Mouse (Mus musculus) erythroblast, adult 5-6 weeks (primary cell): Measurements from ENCODE around the gene Atp1b2. TPM values are rescaled to one million over a fixed set of nuclear protein-coding genes. Genes with fewer than 3 reads are reported as not detected.

Experiments used
- ATAC-seq: replicated peaks from 2 replicates; pipeline ENCODE4 v1.8.0; 2016; ENCODE audit warnings: moderate number of reproducible peaks, mild to moderate bottlenecking, moderate TSS enrichment, inconsistent platforms; ENCODE audit not compliant: poor library complexity, low FRiP score, severe bottlenecking
- total RNA-seq, 2 experiments: library from RNA; stranded (forward) in 1 of 2; stranded (reverse) in 1 of 2; fragments of 150-400 nt in 1 of 2; fragments of 200-764, 138-1000 nt in 1 of 2; gene quantifications; 2 replicates each; pipeline versions ENCODE4 v1.2.3 to v1.2.4; 2015 to 2017; ENCODE audit warnings: low replicate concordance in 2 of 2

The Atp1b2 gene
- total RNA-seq, 2 experiments from 2014 or later = 1.2 to 10.6 TPM

DNA sequence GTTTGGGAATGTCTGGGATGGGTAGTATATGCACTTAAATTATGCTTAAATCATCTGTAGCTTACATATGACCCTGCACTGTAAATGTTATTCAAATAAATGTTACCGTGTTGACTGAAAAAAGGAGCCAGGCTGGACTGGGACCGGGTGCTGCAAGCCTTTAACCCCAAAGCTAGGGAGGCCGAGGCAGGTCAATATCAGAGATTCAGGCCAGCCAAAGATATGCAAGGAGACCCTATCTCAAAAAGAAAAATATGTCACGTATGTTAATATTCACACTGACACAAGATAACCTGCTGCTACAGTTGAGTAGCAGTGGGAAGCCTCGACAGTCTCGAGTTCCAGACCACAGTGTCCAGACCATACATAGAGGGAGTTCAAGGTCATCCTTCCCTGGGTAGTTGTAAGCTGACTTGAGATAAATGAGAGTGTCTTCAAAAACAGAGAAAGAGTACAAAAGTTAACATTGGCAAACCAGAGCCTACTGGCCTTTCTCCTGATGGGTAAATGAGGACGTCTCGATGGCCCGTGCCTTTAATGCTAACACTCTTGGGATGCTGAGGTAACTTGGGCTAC lies 23.4 kb downstream of the Atp1b2 start:
- ATAC-seq = no peak

DNA sequence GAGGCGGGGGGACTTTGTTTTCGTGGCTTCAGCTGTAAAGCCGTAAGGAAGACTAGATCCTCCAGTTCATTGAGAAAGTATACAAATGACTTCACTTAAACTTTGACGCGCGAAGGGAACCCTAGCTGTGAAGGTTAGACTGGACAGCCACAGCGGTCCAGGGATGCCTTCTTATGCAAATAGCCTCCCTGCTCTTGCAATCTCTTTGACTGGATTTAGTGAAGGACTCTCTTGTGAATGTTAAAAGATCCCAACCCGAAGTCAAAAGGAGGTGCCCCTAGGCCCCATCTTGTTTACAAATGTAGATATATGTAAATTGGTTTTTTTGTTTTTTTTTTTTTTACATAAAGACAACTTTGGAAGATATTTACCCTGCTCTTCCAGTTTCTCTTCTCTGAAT lies 23.9 kb downstream of the Atp1b2 start:
- ATAC-seq = no peak

DNA sequence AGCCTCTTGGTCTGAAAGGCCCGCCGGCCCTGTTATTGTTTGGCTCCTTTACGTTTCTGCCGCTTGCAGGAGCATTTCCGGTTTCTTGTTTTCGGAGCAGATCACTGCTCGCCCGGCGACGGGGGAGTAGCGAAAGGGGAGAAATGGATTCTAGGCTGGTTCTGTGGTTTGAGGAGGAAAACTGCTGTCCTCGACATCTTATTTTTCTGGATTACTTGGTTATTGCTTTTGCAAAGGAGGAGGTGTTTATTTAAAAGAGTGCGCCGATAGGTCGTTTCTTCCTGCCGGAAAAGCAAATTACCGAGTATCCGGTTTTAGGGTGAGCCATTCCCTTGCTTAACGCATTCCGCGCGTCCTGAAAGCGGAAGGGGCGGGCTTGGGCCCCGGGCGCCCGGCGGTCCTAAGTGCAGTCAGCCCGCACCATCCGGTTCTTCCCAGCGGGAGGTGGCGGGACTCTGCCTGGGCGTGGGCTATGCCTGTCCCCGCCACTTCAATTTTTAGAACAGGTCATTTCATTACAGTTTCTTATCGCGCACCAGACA lies 24.5 kb downstream of the Atp1b2 start:
- ATAC-seq = peak; percentile 62

DNA sequence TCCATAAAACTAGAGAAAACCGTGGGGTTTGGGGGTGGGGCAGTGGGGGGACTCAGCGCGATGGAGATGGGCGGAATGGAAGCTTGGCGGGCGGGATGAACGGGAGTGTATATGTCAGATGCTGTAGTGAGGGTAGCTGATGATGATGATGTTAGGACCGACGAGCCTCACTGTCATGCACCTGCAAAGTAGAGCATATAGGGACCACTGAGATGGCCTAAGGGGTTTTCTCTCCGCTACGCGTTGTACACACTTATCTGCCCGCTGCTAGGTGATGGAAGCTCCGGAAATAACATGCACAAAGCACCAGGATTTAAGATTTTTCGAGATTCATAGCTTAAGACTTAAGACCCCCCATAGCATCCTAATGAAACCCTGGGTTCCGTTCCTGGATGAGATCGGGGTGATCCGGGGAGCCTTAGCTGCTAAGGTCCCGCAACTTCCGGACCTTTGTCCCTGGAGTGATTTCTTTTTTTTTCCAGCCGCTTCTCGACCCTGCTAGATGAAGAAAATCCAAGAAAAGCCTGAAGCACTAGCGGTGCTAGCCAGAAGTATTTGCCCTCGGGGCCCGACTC lies 25.1 kb downstream of the Atp1b2 start:
- ATAC-seq = no peak

DNA sequence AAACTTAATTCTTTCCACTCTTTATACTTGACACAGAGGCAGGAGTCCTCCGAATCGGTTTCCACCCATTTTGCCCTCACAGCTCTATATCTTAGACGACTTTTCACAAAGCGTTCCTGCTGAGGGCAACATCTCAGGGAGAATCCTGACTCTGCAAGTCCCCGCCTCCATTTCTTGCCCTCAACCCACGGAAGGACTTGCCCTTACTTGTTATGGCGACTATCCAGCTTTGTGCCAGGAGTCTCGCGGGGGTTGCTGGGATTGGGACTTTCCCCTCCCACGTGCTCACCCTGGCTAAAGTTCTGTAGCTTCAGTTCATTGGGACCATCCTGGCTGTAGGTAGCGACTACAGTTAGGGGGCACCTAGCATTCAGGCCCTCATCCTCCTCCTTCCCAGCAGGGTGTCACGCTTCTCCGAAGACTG lies 25.6 kb downstream of the Atp1b2 start, which contains the start of the genes Wrap53 and Trp53:
Gene Wrap53 (minus strand): TSS at position 165 of the 424 bp plus-strand sequence.
Gene Trp53 (plus strand): TSS at position 269 of the 424 bp plus-strand sequence.
- peak; percentile 61 for ATAC-seq

DNA sequence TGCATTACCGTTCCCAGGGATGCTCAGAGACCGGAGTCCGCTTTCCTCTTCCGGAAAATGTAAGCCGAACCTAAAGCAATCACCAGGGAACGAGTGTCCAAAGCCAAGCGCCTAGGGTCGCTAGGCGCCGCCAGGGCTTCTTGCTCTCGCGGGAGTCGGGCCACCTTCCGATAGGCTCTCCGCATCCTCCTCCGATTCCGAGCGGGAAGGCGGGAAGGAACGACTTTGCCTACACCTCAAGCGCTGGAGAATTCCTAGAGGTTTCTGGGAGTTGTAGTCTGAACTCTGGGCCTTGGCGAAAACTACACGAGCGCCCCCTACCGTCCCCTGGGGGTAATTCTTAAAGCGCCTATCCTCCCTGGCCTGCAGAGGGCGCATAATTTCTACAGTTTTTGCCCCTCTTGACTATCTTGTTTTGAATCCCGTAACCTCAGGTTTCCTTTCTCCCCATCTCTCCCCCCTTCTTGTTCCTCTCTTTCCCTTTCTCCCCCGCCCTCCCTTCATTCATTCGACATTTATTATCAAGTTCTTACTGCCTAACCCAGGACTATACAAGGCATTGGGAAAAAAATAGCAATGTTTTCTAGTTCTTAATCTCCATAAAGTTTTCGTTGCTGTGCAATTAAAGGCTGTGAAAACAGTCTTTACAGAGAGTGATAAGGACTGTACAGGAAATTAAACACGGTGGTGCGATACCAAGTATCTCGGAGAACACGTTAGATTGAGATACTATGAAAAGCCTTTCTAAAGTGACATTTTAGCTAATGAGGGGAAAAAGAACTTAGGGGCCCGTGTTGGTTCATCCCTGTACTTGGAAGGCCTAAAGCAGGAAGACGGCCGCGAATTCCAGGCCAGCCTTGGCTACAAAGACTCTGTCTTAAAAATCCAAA lies 26.4 kb downstream of the Atp1b2 start:
- ATAC-seq = peak; percentile 65

DNA sequence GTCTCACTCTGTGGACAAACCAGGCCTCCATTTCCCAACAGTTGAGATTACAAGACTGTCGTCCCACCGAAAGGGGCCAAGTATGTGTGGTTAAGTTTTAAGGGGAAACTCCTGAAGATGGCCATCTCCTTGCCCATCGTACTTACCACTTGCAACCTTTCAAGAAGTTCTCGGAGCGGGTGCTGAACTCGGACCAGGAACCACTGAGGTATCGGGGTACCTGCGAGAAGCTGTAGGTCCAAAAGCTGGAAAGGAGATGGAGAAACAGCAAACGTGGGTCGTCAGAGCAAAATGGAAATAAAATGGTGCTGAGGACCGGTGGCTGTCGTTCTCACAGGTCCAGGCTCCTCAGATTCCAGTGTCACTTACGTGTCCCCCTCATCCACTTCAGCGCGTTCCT lies 27.4 kb downstream of the Atp1b2 start:
- ATAC-seq = no peak

DNA sequence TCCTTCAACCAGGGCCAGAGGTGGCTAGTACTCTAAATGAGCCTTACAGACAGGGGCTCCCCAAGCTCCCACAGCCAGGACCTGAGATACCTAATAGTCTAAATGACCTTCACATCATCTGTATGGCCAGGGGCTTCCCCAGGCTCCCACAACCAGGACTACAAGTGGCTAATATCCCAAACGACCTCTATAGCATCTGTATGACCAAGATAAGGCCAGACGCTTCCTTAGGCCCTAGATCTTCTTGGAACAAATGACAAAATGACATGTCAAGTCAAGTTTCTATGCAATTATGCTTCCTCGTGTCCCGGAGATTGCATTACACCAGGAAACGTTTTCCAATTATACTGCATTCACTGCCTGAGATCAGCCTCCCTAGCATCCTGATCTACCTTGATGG lies 29.4 kb downstream of the Atp1b2 start:
- no peak for ATAC-seq

DNA sequence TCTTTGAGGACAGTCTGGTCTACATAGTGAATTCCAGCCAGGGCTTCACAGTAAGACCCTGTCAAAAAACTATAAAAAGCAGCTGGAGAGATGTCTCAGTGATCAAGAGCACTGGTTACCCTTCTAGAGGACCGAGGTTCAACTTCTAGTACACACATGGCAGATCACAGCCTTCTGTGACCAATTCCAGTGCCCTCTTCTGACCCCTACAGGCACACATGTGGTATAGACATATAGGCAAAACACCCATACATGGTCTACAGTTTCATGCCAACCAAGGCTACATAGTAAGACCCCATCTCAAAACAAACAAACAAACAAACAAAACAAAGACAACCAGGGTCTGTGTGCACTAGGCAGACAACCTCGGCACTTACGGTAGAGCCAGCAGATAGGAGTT lies 30.5 kb downstream of the Atp1b2 start:
- 0 out of 2 replicates have a peak, but pooled peaks have one; percentile 31 for ATAC-seq

DNA sequence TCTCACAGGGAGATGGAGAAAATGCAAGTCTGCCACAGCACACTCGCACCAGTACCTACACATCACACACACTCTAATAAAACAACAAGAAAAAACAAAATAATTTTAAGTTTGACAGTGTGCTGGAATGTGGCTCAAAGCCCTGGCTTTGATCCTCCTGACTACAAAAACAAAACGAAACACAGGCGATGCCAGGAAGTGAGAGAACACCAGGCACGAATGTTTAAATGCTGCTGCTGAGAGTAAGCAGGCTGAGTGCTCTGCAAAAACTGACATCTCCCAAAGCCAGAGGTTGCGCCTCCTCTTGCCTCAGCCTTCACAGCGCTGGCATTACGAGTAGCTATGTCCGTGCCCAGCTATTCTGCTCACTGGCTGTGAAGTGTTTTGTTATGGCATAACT lies 40.6 kb downstream of the Atp1b2 start:
- ATAC-seq = no peak

DNA sequence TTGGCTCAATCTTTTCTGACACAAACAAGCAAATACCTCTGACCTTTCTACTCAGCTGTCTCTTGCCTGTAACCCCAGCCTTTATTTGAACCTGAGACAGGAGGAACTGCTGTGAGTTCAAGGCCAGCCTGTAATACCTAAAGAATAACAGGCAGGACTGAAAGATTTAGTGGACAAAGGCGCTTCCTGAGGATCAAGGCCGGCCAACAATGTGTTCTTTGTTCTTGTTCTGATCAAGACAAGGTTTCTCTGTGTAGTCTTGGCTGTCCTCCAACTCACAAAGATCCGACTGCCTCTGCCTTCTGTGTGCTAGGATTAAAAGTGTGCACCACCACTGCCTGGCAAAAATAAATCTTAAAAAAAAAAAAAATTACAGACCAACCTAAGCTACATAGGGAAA lies 41.4 kb downstream of the Atp1b2 start:
- ATAC-seq = no peak

DNA sequence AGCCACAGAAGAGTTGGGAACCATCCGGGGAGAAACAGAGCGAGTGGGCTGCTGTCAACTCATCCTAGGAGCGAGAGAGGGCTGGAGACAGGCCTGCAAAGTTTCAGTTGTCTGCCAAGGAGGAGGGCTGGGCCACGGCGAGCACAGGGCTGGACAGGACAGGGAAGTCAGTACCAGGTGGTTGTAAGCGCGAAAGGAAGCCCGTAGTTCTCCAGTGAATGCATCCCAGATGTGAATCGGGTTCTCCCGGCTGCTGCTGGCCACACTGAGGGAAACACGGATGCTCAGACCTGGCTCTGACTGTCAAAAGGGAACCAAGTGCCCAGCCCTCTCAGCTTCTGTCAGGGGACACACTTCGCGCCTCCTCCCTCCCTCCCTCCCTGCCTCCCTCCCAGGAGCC lies 42.4 kb downstream of the Atp1b2 start:
- no peak for ATAC-seq

DNA sequence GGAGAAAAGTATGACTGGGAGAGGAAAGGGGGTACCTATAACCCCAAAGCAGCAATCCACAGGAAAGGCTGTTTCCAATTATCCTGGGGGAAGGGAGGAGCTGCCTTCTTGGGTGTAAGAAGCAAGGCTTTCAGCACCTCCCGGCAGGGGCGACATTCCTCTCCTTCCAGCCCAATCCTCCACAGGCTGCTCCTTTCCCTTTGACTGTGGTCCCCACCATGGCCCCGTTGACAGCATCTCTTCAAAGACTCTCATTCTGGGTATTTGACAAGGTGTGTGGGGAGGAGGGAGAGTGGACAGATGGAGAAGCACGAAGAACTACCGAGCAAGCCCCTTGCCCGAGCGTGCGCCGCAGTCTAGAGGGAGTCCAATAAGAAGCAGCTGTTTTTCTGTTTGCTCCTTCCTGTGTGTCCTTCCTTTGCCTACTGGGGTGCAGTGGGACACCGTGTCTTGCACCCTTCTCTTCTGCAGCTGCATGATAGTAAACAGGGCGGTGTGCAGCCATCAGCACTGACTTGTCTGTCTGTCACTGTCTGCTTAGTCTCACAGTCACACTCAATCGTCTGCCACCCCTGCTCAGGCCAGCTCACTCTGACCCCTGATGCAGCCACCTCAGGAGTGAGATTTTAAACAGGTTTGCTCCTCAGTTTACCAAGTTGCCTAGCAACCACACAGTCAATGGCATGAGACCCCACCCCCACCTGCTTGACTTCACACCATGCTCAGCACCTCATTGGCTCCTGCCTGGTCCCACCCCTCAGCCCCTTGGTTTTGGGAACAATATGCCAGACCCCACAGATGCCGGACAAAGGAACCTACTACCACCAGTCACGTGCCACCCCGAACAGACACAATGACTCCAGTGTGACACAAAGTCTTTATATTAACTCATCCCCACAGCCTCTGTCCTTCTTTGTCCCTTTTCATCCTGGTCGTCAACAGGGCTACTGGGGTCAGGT lies 44.6 kb downstream of the Atp1b2 start:
- no peak for ATAC-seq

DNA sequence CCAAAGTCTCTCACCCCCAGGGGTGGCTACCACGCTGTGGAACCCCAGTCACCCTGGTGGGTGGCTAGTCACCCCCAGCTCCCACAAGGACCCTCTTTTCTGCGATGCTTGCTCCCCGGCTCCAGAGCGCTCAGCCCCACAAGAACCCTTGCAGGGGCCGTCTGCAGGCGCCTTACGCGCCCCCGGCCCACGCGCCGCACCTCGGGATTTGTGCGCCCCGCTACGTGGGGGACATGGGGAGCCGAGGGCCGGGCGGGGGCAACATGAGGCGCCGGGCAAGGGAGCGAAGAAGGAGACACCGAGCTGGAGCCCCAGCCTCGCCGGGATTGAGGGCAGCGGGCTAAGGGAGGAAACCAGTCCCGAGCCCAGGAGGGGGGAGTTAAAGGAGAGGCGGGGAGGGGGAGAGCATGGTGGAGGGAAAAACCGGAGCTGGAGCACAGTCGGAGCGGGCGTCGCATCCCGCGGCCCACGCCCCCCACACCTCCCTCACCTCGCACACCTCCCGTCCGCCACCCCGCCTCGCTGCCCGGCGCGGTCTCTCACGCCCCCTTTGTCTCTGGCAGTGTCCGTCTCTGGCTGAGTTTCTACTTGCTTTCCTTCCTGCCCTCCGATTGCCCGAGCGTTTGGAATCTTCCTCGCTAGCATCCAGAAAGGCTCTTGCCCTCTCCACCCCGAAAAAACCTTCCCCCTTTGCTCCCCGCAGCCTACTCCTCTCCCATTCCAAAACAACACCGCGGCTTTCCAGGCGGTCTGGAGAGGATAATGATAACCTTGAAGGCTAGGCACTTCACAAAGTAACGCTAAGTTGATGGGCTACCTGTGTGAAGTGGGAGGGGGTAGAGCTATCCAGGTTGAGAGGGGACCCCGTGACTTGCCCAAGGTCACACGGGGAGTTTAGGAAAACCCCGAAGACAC lies 45.6 kb downstream of the Atp1b2 start, which contains the start of gene Efnb3:
Gene Efnb3 (minus strand): TSS at position 355 of the 915 bp plus-strand sequence.
- no peak for ATAC-seq

DNA sequence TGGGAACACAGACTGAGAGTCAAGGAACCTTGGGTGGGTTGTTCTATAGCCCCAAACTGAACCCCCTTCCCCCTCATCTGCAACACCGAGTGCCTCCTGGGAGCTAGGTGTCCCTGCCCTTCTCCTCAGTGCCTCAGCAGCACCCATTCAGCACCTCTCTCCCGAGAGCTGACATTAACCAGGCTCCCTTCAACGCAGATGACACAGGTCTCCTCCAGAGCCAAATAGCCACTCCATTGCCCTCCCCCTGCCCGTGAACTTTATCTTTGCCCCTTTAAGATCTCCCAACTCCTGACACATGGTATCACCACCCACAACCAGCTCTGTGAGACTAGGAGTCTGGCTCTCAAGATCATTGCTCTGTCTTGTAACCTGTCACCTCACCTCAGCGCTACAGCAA lies 46.6 kb downstream of the Atp1b2 start:
- ATAC-seq = no peak

DNA sequence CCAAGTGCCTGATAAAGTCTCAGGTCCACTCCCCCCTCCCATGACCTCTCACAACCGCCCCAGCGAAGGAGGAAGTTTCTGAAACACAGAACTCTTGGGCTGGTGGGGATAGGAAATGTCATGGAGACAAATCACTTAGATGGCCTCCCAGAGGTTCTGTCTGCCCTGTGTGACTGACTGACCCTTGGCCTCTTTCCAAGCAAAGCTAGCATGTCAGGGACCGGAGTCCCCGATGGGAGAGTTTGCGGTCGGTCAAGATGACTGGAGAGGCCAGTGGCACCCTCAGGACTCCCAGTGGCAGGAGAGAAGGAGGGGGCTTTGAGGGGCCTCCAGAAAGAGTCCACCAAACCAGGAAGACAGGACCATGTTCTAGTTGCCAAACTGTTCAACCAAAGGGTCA lies 47.0 kb downstream of the Atp1b2 start:
- no peak for ATAC-seq

DNA sequence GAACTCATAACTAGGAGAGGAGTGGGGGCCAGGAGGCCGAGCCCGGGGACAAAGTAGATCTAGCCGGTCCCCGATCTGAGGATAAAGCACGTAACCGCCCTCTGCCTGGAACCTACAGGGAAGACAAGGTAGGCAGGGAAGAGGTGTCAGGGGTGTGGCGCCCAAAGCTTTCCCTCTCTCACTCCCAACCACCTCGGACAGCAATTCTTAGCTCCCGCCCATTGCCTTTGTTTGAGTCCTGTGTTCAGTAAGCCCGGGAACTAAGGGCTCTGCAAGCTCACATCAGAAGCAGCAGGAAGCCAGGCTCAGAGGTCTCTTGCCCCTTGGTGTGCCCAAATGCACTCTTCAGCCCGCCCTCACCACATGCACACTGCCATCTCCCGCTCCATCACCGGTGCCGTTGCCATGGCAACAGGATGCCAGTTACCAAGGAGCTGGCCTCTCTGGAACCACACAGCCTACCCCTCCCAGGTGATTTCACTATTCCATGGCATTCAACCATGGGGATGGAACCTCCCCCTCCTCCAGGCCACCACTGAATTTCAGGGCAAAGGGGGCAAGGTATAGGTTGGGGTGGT lies 48.3 kb downstream of the Atp1b2 start:
- no peak for ATAC-seq

DNA sequence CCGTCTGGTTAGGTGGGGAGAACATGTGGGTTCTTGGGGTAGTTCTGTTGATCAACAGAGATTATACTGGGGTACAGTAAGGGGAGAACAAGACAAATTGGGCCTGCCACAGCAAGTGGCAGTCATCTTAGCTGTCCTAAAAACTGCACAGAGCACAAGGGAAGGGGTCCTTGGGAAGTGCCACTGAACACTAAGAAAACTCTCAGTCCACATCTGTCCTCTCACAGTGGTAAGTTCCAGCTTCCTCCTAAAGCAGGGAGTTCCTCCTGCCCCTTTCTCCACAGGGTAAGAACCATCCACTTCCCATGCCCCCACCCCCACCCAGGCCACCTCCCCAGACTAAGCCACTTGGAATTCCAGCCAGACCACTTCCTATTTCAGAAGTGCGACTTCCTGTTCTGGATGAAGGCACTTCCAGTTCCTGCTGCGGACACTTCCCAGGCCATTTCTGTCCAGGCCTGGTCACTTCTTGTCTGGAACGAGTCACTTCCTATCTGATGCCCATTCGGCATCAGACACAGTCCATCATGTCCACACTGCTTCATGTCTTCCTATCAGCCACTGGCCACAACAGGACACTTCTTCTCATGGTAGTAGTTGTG lies 51.1 kb downstream of the Atp1b2 start:
- no peak for ATAC-seq
